Mouse (Mus musculus) spleen, adult 2 months (tissue): ENCODE data around the gene Aven. TPM values are rescaled to one million over a fixed set of nuclear protein-coding genes. Genes with fewer than 3 reads are reported as not detected.

ENCODE experiments used
- DNase-seq, 2 experiments: peaks; one replicate each; pipeline versions ENCODE4 v3.0.0 to v3.0.0-alpha.2; 2012 to 2021; ENCODE audit warnings: low spot score in 2 of 2, low read depth in 1 of 2
- H3K27ac ChIP-seq: fragments of 200-500 bp; 2 replicates; pipeline ENCODE4 v1.5.1; 2012; ENCODE audit warnings: low read length, inconsistent platforms; ENCODE audit not compliant: insufficient read depth
- H3K27me3 ChIP-seq: fragments of 200-500 bp; 2 replicates; pipeline ENCODE4 v1.6.1; 2012; ENCODE audit warnings: mild to moderate bottlenecking, moderate library complexity, low read length, inconsistent platforms; ENCODE audit not compliant: control insufficient read depth, insufficient read depth
- H3K36me3 ChIP-seq: fragments of 200-500 bp; 2 replicates; pipeline ENCODE4 v1.6.1; 2012; ENCODE audit warnings: mild to moderate bottlenecking, low read length, inconsistent platforms; ENCODE audit not compliant: control insufficient read depth, insufficient read depth
- H3K4me1 ChIP-seq: fragments of 200-500 bp; 2 replicates; pipeline ENCODE4 v1.6.1; 2011; ENCODE audit warnings: inconsistent platforms; ENCODE audit not compliant: control insufficient read depth, insufficient read depth, insufficient read length
- H3K4me3 ChIP-seq: fragments of 200-500 bp; 2 replicates; pipeline ENCODE4 v1.5.1; 2011; ENCODE audit warnings: mild to moderate bottlenecking, inconsistent platforms; ENCODE audit not compliant: insufficient read depth, insufficient read length; ENCODE audit errors: extremely low read depth
- CTCF ChIP-seq: fragments of 200-500 bp; IDR thresholded peaks from 2 replicates; pipeline ENCODE4 v1.5.1; 2011; ENCODE audit warnings: mild to moderate bottlenecking, inconsistent platforms; ENCODE audit not compliant: insufficient read depth, insufficient read length, insufficient replicate concordance; ENCODE audit errors: extremely low read depth
- POLR2A ChIP-seq: fragments of 200-500 bp; IDR thresholded peaks from 2 replicates; pipeline ENCODE4 v1.6.1; 2011; ENCODE audit warnings: low read depth, low read length, inconsistent platforms
- WGBS: fragments of 180-500 bp; shearing (Covaris S2); methylation state at CpG from one replicate; pipeline ENCODE4 v1.1.7; 2018; 5-methylcytosine and 5-hydroxymethylcytosine counted together
- polyA plus RNA-seq: library from polyadenylated mRNA; depleted of rRNA; stranded (reverse); fragments of >200 nt; gene quantifications from 2 replicates; pipeline ENCODE4 v1.2.3, GENCODE M21; 2012; rRNA removed

Aven gene
- polyA plus RNA-seq, 1 experiment, result 2.7 TPM

DNA sequence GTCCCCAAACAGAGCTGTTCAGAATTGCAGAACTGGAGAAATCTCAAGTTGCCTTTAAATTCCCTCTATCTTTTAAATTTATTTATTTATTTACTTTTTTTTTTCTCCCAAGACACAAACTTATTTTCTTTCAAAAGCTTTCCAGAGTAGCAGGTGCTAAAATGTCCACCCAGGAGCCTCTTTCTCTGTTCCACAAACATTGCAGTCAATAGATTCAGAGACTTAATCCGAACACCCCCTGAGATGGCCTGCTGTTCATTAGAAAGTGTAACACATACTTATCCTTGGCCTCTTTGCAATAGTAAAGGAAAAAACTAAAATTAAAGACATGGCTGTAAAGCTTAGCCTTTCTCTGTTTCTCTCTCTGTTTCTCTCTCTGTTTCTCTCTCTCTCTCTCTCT lies 184.5 kb downstream of the Aven start:
- H3K36me3 ChIP-seq, result no peaks in the 10 kb centered on the region

DNA sequence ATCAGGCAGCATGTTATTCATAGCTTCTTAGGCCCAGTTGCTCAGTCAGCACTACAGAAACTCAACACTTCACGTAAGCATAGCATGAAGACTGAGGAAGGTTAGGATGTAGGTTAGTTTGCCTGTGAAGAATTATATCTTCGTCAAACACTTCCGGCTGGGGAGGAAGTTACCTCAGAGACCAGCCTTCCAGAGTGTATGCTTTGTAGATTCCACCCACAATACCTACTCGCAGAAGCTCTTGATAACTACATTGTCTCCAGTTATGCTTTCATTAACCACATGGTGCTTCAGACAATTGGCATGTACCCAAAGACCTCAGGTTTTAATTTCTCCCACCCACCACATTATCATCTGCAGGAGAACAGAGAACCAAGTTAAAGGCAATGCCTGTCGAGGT lies 189.1 kb downstream of the Aven start:
- Histone ChIP-seq H3K27me3 (no peaks in the 10 kb centered on the region), H3K36me3 (no peaks in the 10 kb centered on the region), H3K4me3 (no peak overlapping the region), H3K27ac (no peak overlapping the region), H3K4me1 (no peaks in the 10 kb centered on the region)
- DNase-seq, result no peak
- 58% methylated on average over 5 of the region's 5 CpGs for WGBS
- TF ChIP-seq CTCF, result no peak
- no peak for TF ChIP-seq POLR2A

More for the DNA sequence above, 184.5 kb downstream of the Aven start:
- Histone ChIP-seq H3K4me3 (no peak overlapping the region), H3K27me3 (no peaks in the 10 kb centered on the region), H3K27ac (no peak overlapping the region), H3K4me1 (no peaks in the 10 kb centered on the region)
- WGBS, result 83% methylated on average over 1 of the region's 1 CpGs
- no peak for TF ChIP-seq POLR2A
- no peak for TF ChIP-seq CTCF
- no peak for DNase-seq

Other genes with a start within 250 kb of the Aven start
- not detected in 2 replicates for gene Nutm1, start 233.7 kb upstream of the Aven start, polyA plus RNA-seq
- 42.0 and 47.2 TPM in 2 replicates for gene Nop10, start 231.0 kb upstream of the Aven start, polyA plus RNA-seq
- 58.0 and 74.0 TPM in 2 replicates for gene Slc12a6, start 227.1 kb upstream of the Aven start, polyA plus RNA-seq
- not detected in 2 replicates for gene Gm21985, start 226.7 kb upstream of the Aven start, polyA plus RNA-seq
- 28.6 and 32.5 TPM in 2 replicates for gene Emc4, start 124.9 kb upstream of the Aven start, polyA plus RNA-seq
- 0.57 and 0.58 TPM in 2 replicates for gene Katnbl1, start 113.8 kb upstream of the Aven start, polyA plus RNA-seq
- gene Emc7, start 38.0 kb upstream of the Aven start, polyA plus RNA-seq, result 2.5 and 2.9 TPM in 2 replicates
- not detected in 2 replicates for gene Chrm5, start 12.2 kb upstream of the Aven start, polyA plus RNA-seq